Mouse (Mus musculus) induced T-regulatory cell, adult 2 months (primary cell): ENCODE measurements around the gene Tff2.

Source experiments
- DNase-seq: peaks from one replicate; pipeline ENCODE4 v3.0.0-alpha.2; 2012; ENCODE audit warnings: low read depth

Tff2 gene

DNA sequence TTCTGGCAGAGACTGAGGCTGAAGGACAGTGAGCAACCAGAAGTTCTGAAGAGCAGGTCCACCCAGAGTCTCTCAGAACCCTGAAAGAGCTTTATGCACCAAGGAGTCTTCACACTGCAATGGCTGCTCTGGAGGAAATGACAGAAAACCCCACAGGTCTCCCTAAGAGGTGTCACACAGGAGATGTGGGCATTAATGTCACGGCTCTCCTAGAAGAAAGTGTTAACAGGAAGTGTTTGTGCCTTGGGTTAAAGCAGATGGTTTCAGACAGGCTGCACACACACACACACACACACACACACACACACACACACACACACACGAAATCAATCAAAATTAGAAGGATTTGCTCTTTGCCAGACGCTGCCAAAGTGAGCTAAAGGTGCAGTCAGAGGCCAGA lies 7.8 kb downstream of the Tff2 start:
- peak; percentile 58 for DNase-seq

DNA sequence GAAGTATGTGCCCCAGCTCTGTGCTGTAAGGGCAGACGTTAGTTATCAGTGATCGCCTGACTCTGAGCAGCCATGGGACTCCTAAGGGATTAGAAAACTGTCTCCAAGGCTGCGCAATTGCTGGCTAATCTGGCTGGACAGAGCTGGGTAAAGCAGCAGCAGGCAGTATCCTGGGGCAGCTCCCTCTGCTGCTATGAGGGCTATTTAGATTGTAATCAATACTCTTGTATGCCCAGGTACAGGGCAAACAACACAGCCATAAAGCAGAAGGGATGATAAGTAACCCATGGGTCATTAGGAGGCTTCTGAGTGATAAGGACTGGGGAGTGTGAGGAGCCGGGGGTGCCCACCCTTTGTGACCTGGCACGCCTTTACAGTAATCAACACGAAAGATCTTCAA lies 9.2 kb downstream of the Tff2 start:
- no peak for DNase-seq

DNA sequence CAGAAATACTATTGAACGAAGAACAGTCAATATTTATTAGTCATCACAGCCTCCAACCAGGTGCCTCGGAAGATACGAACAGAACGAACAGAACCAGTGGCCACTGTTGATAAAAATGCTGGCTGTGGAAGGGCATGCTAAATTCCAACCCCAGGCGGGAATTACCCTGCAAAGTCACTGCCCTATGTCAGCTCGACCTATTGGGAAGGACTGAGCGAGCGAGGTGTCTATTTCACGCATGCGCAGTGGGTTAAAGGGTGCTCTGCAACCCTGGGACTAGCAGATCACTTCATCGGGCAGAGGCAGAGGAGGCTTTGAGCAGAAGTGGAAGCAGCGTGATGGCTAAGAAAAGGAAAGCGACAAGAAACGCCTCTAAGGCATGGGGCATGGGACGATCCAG lies 10.3 kb downstream of the Tff2 start:
- no peak for DNase-seq

DNA sequence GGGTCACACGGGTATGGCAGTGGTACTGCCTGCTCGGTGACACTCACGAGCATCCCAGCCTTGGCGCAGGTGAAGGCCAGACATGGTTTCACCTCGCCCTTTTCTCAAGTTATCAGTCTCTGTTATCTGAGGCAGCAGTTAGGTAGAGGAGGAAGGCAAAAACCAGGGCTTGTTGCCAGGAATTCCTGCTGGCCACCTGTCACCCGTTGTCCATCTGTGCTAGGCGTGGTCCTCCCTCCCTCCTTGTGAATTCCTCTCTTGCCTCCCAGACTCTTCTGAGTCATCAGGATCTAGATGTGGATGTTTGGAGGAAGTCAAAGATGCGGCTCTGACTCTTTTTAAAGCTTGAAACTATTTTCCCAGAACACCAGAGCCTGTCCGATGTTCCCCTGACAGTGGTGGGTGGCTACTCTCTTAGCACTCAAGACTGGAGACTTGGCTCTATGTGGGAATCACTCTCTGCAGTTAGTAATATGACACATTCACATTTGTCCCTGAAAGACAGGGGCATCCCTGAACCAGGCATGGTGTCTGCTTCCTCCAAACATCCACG lies 12.7 kb downstream of the Tff2 start:
- no peak for DNase-seq

DNA sequence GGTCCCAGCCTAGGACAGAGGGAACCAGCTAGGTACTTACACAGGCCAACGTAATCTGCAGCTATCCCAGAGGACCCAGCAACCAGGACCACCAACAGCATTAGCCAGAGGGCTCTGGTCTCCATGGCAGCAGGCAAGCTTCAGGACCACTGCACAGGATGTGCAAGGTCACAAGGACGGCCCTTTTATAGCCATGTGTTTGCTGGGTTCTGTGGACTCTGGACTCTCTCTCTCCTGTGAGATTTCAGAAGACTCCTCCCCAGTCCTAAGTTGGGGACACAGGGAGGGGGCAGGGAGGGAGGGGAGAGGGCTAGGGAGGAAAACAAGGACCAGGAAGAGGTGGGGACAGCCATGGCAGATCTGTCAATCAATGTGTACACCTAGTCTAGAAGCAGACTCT lies 14.6 kb downstream of the Tff2 start, which contains the start of gene Tff3:
Tff3 (minus strand) TSS at position 195 of the 400 bp plus-strand sequence.
- no peak for DNase-seq

DNA sequence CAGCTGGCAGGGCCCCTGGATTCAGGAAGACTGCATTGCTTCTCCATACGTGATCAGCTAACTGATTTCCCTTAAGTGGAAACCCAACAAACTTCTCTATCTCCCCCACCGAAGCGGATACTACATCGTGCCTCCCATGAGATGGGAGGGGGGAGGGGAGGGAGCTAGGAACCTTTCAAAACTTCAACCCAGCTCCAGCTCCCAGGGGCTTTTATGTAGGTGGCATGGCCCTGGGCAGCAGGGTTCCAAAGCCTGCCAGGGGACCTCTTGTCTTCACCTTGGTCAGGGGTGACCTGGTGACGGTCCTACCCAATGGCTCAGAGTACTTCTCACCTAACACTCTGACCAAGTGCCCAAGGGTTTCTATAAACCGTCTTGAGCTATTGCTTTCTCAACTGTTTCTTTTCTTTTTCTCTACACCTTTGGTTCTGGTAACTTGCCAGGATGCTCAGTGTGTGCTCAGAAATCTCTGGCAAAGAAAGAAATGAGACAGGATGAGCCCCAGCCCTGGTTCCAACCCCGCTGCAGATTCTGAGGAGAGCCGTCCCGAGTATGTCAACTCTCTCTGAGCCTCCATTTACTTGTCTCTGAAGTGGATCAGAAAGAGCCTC lies 15.3 kb downstream of the Tff2 start:
- DNase-seq: no peak

DNA sequence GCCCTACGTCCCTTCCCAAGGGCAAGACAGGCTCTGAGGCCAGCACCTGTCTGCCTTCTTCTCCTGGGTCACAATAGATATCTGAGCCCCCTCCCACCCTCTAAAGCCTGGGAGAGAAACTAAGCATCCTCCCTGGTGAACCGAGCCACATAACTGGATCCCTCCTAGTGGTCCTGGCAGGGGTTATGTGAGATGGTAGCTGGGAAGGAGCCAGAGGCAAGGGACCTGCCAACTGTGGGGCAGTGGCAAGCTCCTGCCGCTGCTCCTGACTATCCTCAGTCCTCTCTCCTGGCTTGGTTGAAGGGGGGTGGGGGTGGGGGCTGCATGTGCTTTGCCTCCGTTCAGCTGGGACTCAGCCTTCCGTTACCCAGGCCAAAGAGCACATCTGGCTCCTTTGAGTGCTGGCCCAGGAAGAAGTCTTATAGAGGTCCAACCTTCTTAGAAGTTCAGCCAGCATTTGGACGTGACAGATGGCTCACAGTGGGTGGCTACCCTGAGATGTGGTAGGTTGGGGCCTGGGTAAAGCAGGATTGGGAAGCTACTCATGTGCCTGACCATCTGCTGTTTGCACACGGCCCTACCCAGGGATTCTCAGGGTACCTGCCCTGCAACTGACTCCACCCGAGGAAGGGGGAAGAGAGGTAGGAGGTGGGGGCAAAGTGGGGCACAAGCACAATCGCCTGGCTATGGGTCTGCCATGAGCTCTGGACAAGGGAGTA lies 18.4 kb downstream of the Tff2 start:
- DNase-seq: no peak

DNA sequence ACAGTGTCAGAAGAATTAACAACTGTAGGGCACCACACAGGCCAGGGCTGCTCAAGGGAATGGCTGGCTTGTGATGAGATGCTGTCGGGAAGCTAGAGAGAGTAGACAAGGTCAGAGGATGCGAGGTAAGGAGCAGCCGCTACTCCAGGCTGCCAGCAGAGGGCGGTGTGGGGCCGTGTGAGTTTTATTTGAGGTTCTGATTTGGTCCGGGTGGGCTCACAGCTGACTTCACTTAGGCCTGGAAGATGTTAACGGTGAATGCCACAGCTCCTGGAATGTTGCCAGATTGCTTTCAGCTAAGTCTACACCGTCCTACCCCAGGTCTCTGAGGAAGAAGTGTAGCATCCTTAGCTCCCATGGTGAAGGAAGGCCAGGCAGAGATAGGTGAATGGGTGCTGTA lies 22.1 kb downstream of the Tff2 start:
- peak; percentile 84 for DNase-seq

DNA sequence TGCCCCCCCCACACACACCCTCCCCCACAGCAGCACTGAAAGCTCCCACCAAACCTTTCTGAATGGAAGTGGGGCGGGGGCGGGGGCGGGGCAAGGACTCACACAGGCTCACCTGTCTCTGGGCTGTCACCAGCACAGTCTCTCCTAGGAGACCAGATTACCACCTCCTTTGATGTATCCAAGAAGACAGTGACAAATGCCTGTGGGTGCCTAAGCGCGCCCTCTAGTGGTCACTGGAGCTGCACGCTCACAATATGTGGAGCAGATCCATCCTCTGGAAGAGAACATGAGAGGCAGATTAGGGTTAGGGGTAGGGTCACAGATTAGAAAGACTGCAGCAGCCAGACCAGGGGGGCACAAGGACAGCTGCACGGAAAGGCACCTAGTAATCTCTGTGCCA lies 24.7 kb downstream of the Tff2 start:
- DNase-seq: peak; percentile 90

DNA sequence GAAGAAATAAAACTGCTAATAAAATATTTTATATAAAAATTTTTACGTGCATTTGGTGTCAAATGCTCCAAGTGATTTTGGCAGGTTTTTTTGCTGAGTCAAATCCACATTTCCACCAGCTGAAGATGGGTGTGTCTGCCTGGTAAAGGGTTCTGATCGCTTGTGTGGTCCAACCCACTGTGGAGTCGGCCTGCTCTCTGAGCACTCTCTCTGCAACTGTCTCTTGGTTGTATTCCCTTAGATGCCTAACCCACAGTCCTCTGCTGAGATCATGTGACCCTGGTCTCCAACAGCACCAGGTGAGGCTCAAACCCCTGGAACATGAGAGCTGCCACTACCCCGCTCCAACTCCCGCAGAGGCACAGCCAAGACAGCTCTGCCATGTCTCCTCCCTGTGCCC lies 26.1 kb downstream of the Tff2 start:
- no peak for DNase-seq

DNA sequence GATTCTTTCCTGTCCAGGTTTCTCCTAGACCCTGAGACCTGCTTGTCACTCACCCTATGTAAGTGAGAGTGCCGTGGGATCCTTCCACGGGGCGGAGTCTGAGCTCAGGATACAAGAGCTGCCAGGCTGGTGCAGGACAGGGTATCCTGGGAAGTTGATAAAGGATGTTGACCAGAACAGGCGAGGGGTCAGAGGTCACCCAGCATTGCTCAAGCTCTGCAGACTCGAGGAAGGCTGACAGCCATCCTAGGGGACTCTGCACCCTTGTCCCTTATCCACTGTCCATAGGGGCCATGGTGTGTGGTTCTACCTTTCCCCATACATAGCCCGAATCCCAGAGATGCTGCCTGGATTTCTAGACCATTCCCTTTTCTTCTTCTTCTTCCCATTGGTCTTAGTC lies 28.0 kb downstream of the Tff2 start:
- DNase-seq: no peak

DNA sequence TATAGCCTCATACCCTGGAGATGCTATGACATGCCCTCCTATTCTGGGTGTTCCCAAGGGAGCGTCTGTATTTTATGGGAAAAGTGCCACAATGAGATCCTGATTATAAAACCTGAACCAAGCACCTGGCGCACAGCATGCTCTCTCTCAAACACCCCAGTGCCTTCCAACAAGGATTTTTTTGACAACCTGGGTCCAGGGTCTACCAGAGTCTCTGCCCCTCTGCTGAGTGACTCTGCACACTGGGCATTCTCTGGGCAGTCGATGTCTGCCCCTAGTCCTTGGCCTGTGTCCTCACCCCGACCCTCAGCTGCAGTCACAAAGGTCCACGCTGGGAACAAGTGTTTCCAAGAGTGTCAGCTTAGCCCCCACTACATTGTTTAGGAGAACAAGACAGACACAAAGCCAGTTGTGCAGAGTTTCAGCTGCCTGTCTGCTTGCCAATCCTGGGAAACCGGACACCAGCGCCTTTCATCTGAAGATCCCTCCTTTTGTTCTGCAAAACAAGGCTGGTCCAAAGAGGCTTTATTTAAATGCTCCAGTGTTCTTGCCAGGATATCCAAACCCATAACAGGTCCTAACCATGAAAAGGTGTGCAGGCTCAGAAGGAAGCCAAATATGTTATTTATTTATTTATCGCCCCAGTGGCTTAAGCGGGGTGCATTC lies 30.8 kb downstream of the Tff2 start:
- DNase-seq: no peak

DNA sequence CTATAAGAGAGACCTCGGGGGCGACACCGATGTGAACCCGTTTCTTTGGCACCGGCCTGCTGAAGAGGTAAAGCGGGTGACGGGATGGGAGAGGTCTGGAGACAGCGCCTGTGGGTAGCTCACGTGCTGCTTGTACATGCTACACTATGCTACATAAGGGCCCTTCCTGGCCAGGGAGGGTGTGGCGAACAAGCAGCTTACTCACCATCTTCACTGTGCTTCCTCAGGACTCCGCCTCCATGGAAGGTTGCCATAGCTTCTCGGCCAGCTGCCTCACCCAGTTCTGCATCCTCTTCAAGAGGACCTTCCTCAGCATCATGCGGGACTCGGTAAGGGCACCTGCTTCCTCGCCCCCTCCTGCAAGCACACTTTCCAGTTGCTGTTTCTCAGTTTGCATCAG lies 35.7 kb downstream of the Tff2 start:
- no peak for DNase-seq

DNA sequence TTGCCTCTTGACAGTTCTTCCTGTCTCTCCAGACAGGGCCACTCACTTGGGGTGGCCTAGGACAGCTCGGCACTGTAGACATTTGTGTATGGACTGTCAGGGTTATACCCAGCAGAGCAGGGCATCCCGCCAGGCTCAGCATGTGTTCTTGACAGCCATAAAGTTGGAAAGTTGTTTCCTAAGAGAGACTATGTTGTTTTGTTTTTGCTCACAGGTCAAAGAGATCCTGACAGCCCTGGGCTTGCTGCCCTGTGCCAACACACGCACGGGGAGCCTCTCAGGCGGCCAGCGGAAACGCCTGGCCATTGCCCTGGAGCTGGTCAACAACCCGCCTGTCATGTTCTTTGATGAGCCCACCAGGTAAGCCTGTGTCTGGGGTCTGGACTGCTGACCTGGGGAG lies 40.3 kb downstream of the Tff2 start:
- DNase-seq: no peak

DNA sequence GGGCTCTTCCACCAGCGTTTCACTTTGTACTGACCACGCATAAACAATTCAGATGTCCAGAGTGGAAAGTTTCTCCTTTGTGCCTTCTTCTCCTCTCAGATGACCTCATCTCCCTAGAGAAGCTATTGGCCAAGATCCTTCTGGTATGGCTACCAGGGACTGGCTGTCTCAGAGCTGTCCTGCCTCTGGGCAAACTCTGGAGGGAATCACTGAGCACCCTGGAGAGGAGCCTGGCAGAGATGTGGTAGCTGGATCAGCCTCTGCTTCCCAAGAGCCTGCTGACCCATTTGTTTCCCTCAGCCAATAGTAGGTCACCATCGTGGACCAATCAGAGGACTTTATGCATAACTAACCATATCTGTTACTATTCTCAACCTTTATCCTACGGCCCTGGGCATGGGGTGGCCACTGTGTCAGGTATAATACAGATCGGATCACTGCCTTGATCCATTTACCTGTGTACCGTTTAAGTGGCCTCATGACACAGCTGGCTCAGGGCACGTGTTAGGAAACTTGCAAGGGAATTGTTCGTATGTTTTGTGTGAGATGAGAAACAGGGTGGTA lies 41.0 kb downstream of the Tff2 start:
- DNase-seq: no peak

DNA sequence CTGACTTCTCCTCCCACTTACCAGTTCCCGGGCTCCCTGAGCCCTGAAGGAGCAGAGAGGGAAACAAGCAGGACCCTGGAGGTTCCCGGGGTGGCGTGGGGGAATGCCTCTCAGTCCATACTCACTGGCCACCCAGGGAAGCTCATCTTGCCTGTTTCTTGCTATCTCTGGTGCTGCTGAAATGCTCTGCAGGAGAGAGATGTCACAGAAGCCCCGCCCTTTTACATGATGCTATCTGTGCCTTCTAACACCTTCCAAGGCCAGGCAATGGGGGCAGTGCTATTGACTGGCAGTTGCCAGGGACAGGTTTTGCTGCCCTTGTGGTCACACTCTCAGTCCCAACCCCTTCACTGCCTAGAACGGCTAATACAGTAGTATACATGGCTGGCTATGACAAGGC lies 45.3 kb downstream of the Tff2 start:
- DNase-seq: no peak

DNA sequence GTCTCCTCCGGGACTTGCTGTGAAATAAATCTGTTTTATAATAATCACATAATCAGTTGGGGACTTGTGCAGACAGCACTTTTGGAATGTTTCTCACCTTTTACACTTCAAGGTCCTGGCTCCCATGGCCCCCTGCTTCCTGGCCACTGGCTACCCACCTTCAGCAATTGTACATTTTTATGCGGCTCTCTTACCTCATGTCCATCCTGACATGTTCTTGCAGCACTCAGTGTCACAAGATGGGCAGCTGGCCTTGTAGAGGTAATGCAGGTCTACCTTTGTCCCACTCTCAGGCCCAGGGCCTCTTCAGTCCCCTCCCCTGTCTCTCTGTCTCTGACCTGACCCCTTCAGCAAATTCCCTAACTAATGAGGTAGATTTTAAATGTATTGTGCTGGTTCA lies 47.2 kb downstream of the Tff2 start:
- DNase-seq: no peak

DNA sequence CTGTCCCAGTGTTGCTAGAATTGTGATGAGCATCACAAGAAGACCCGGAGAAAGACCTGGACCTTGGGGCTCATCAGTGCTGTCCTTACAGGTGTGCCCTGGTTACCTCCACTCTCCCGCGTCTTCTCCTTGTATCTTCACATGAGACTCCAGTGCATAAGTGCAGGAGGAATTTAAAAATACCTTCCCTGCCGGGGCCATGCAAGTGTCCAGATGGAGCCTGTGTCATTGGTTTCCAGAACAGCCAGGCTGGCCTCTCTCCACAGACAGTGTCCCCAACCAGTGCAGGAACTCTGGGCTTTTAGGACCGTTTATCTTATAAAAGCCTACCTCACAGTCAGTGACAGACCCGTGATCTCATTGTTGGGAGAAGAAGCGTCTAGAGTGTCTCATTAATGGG lies 48.5 kb downstream of the Tff2 start:
- DNase-seq: no peak

DNA sequence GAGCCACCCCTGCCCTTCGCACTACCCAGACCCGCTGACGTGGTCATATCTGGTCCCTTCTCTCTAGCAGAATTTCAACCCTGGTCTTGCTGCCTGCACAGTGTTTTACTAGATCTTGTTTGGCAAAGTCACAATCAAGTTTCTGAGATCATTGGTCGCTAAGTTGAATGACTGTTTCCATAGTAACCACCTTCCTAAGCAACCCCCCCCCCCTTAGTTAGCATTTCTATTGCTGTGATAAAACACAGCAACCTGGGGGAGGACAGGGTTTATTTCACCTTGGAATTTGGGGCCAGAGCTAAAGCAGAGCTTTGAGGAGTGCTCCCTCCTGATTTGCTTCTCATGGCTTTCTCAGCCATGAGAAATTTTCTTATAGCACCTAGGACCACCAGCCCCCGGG lies 49.3 kb downstream of the Tff2 start:
- DNase-seq: no peak
